Mouse (Mus musculus) intestine, postnatal 0 days (tissue): ENCODE measurements around the gene Tmem179b. TPM values are rescaled to one million over a fixed set of nuclear protein-coding genes. Genes with fewer than 3 reads are reported as not detected.
A peak's percentile ranks its signal among the peaks of the same experiment; 100 is the strongest.

Experiments used
- ATAC-seq: fragments of 200-750 bp; cut with Nextera tagmentation; 2 replicates; pipeline ENCODE4 v1.8.0; 2017; ENCODE audit warnings: mild to moderate bottlenecking, moderate TSS enrichment, moderate library complexity
- H3K27ac ChIP-seq: fragments of 300-500 bp; sonication (generic); 2 replicates; pipeline ENCODE4 v1.5.1; 2014; ENCODE audit warnings: mild to moderate bottlenecking, low read depth, low read length, moderate library complexity
- H3K27me3 ChIP-seq: fragments of 300-500 bp; sonication (generic); replicated peaks from 2 replicates; pipeline ENCODE4 v1.6.1; 2014; ENCODE audit warnings: low read length, mixed read lengths; ENCODE audit not compliant: control insufficient read depth, insufficient read depth
- H3K36me3 ChIP-seq: fragments of 300-500 bp; sonication (generic); 2 replicates; pipeline ENCODE4 v1.6.1; 2014; ENCODE audit warnings: mild to moderate bottlenecking, moderate library complexity; ENCODE audit not compliant: control insufficient read depth, insufficient read depth
- H3K4me1 ChIP-seq: fragments of 300-500 bp; sonication (generic); replicated peaks from 2 replicates; pipeline ENCODE4 v1.6.1; 2014; ENCODE audit warnings: antibody characterized with exemption, low read length, mixed read lengths; ENCODE audit not compliant: control insufficient read depth, insufficient read depth
- H3K4me2 ChIP-seq: fragments of 300-500 bp; sonication (generic); replicated peaks from 2 replicates; pipeline ENCODE4 v1.6.1; 2014; ENCODE audit warnings: low read depth, mild to moderate bottlenecking, moderate library complexity
- H3K4me3 ChIP-seq: fragments of 300-500 bp; sonication (generic); 2 replicates; pipeline ENCODE4 v1.5.1; 2014; ENCODE audit warnings: low read depth, low read length
- H3K9ac ChIP-seq: fragments of 300-500 bp; sonication (generic); 2 replicates; pipeline ENCODE4 v1.6.1; 2014; ENCODE audit warnings: mild to moderate bottlenecking, low read depth, low read length
- H3K9me3 ChIP-seq: fragments of 300-500 bp; sonication (generic); 2 replicates; pipeline ENCODE4 v1.6.1; 2016; ENCODE audit warnings: mixed run types; ENCODE audit not compliant: control insufficient read depth
- CTCF ChIP-seq: sonication (generic); IDR thresholded peaks from 2 replicates; pipeline ENCODE4 v1.5.1; 2016; ENCODE audit warnings: low read depth, mild to moderate bottlenecking, control low read depth, antibody characterized with exemption, moderate library complexity
- WGBS: fragments of 180-500 bp; shearing (Covaris S2); extraction: QIAGEN DNeasy Blood & Tissue Kit; methylation state at CpG from one replicate; pipeline ENCODE4 v1.1.7; 2014; 5-methylcytosine and 5-hydroxymethylcytosine counted together
- polyA plus RNA-seq: library from polyadenylated mRNA; unstranded; fragments of >200 nt; fragmentation: Nextera tagmentation; extraction: Ambion mirVana; gene quantifications from 2 replicates; pipeline ENCODE4 v1.2.1, GENCODE M21; 2015

Gene Tmem179b
- polyA plus RNA-seq, 1 experiment from 2014 or later = 97.4 TPM

- H3K9ac ChIP-seq = no peak overlapping the region
- H3K4me1 ChIP-seq = no peaks in the 10 kb centered on the region
- no peak for ATAC-seq
- no peaks in the 10 kb centered on the region for H3K27me3 ChIP-seq
- H3K36me3 ChIP-seq = peaks cover 42% of the 10 kb centered on the region
- H3K27ac ChIP-seq = no peak overlapping the region
- H3K9me3 ChIP-seq = no peaks in the 10 kb centered on the region
- WGBS = 46% methylated on average over 3 of the region's 3 CpGs
- no peak overlapping the region for H3K4me3 ChIP-seq
- no peak for TF ChIP-seq CTCF
- peak overlapping the region; percentile 75; the same call in 1 of the 2 replicates for H3K4me2 ChIP-seq
These were observed 18.6 kb downstream of the Tmem179b start for GRCm38 (mm10) chr19:8755652-8756051.

DNA sequence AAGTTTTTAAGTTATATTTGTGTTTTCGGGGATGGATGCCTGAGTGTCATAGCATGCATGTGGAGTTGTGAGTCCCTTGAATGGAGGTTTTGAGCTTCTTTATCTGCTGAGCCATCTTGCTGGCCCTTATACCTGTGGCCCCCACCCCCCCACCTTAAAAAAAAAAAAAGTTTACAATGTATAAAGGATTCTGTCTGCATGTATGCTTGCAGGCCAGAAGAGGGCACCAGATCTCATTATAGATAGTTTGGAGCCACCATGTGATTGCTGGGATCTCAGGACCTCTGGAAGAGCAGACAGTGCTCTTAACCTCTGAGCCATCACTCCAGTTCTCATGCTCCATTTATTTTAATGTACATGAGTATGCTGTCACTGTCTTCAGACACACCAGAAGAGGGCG, 26.9 kb downstream of the Tmem179b start:
- Histone ChIP-seq H3K4me2 (no peak overlapping the region), H3K9me3 (no peaks in the 10 kb centered on the region), H3K4me3 (no peak overlapping the region), H3K9ac (no peak overlapping the region), H3K27ac (no peak overlapping the region), H3K27me3 (no peaks in the 10 kb centered on the region), H3K4me1 (0 out of 2 replicates have a peak, but pooled peaks cover 5% of the 10 kb centered on the region), H3K36me3 (peaks cover 84% of the 10 kb centered on the region)
- WGBS = 76% methylated on average over 2 of the region's 2 CpGs
- no peak for ATAC-seq
- peak; percentile 64 for TF ChIP-seq CTCF

- no peaks in the 10 kb centered on the region for H3K9me3 ChIP-seq
- whole genome bisulfite sequencing = 98% methylated on average over 1 of the region's 1 CpGs
- no peak overlapping the region for H3K9ac ChIP-seq
- H3K4me2 ChIP-seq = no peak overlapping the region
- 0 out of 2 replicates have a peak, but pooled peaks cover 5% of the 10 kb centered on the region for H3K4me1 ChIP-seq
- ATAC-seq = no peak
- no peak overlapping the region for H3K4me3 ChIP-seq
- H3K36me3 ChIP-seq = peaks cover 69% of the 10 kb centered on the region
- TF ChIP-seq CTCF = no peak
- H3K27ac ChIP-seq = no peak overlapping the region
- H3K27me3 ChIP-seq = no peaks in the 10 kb centered on the region
These were observed 28.9 kb downstream of the Tmem179b start for GRCm38 (mm10) chr19:8745382-8745781.

- no peak for ATAC-seq
These were observed 32.1 kb downstream of the Tmem179b start for GRCm38 (mm10) chr19:8742176-8742575.

DNA sequence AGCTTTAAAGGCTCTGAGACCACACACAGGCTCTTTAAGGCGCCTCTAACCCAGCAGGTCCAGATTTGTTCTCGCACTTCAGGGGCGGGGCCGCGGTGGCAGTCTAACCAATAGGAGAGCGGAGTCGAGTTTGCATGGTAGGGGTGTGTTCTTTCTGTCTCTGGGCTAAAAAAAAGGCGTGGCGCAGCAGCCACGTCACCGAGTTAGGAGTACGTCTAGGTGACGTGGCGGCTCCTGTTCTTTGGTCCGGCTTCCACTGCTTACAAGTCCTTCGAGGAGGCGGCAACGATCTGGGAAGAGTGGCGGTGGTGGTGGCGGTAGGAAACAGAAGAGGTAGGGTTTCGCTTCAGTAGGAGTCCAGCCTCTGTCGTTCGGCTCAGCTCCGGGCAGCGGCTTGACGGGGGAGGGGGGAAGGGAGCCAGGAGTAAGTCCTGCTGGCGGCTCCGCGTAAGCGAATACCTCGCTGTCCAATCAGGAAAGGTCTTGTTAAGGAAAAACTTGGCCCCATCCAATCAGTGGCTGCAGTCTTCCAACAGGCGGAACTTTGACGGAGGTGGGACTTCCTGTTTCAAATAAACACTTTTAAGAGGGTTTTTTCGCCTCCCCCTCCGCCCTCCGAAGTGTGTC, 32.9 kb downstream of the Tmem179b start, which contains the start of gene Stx5a:
TSS of gene Stx5a (plus strand) at position 171 of the 627 bp plus-strand sequence.
- ATAC-seq = peak; percentile 98
- under 1% methylated on average over 36 of the region's 36 CpGs for WGBS
- H3K4me3 ChIP-seq = peak within 1 kb of the TSS; percentile 83
- peak within 1 kb of the TSS; percentile 93 for H3K27ac ChIP-seq
- H3K9me3 ChIP-seq = no peaks in the 10 kb centered on the region
- 0 out of 2 replicates have a peak, but pooled peaks cover 5% of the 10 kb centered on the region for H3K4me1 ChIP-seq
- no peaks in the 10 kb centered on the region for H3K27me3 ChIP-seq
- peaks cover 54% of the 10 kb centered on the region for H3K36me3 ChIP-seq
- peak within 1 kb of the TSS; percentile 91 for H3K9ac ChIP-seq
- peak within 1 kb of the TSS; percentile 80 for H3K4me2 ChIP-seq
- TF ChIP-seq CTCF = 0 out of 2 replicates have a peak, but pooled peaks have one; percentile 6

More at GRCm38 (mm10) chr19:8742176-8742575, 32.1 kb downstream of the Tmem179b start:
- TF ChIP-seq CTCF = no peak
- Histone ChIP-seq H3K4me2 (peak overlapping the region; percentile 80), H3K27me3 (no peaks in the 10 kb centered on the region), H3K4me1 (0 out of 2 replicates have a peak, but pooled peaks cover 5% of the 10 kb centered on the region), H3K4me3 (peak overlapping the region; percentile 83), H3K36me3 (peaks cover 62% of the 10 kb centered on the region), H3K9me3 (no peaks in the 10 kb centered on the region), H3K9ac (peak overlapping the region; percentile 91), H3K27ac (peak overlapping the region; percentile 93)
- WGBS = 5% methylated on average over 14 of the region's 14 CpGs

DNA sequence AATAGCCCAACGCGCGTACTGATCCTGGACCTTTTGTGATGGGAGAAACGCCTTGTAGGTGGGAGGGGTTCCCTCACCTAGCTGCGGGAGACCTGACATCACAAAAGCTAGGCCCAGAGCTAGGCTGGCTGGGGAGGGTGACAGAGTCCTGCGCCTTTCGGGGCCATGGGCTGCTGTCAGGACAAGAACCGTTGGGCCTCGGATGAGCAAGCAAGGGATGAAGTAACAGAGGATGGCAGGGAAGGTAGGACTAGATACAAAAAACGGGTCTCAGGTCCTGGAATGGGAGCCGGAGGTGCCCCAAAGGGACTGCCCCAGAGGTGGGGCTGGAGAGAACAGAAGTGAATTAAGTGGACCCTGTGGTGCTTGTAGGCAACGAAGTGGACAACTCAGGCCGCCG, 33.7 kb downstream of the Tmem179b start, which contains the start of gene 1700092M07Rik:
TSS of gene 1700092M07Rik (plus strand) at position 116 of the 400 bp plus-strand sequence.
- Histone ChIP-seq H3K4me3 (peak within 1 kb of the TSS; percentile 83), H3K27ac (peak within 1 kb of the TSS; percentile 93), H3K27me3 (no peaks in the 10 kb centered on the region), H3K9ac (peak within 1 kb of the TSS; percentile 91), H3K36me3 (peaks cover 48% of the 10 kb centered on the region), H3K4me1 (0 out of 2 replicates have a peak, but pooled peaks cover 5% of the 10 kb centered on the region), H3K4me2 (peak within 1 kb of the TSS; percentile 80), H3K9me3 (no peaks in the 10 kb centered on the region)
- ATAC-seq = no peak
- no peak for TF ChIP-seq CTCF
- WGBS = 61% methylated on average over 14 of the region's 14 CpGs
